In the genomic region with DNA sequence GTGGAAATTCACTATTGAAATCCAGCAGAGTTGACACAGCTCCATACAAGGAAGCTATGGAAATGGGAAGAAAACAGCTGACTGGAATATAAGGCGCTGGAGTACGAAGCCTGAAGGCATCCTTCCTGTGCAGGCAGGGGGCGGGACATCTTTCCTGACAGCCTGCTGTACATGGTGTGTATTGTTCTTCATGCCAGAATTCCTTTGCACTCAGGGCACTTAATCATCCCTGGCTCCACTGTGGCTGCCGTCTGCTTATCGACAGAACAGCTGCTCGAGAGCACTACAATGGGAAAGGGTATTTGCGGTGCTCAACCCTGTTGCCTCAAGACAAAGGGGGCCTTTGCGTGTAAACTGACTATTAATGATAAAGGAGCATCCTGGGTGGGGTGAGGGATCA, we compare ENCODE assay signal across 8 mouse cellular contexts. TPM values are rescaled to one million over a fixed set of nuclear protein-coding genes. Genes with fewer than 3 reads are reported as not detected.
DNase-seq lines count a peak whose midpoint lies in the region; ATAC-seq lines count a peak whose summit lies in the region.

No protein-coding gene starts in this region.

- DNase-seq in adrenal gland, adult (ENCODE audit: inconsistent age in 2 of 2, low spot score in 1 of 2) = peak; percentile 52 to 53
- DNase-seq in adrenal gland, postnatal 4 days (ENCODE audit: low spot score in 2 of 2) = no peak
- peak; percentile 11 for DNase-seq in ZHBTc4 (ENCODE audit: low read depth, low spot score)
- DNase-seq in kidney, postnatal 25 days = peak; percentile 57 to 83
- no peak for DNase-seq in gastrocnemius, adult 8-10 months (ENCODE audit: low spot score in 2 of 2)
- DNase-seq in thymus, postnatal 36 days = no peak

- H3K4me3 ChIP-seq in heart, embryonic 16.5 days (ENCODE audit: low read length) = no peak overlapping the region
- H3K4me3 ChIP-seq in midbrain, embryonic 15.5 days = no peak overlapping the region

- no peaks in the 10 kb centered on the region for H3K9me3 ChIP-seq in heart, embryonic 16.5 days (replicated peaks; ENCODE audit: control insufficient read depth, low read length)
- no peaks in the 10 kb centered on the region for H3K9me3 ChIP-seq in midbrain, embryonic 15.5 days

- H3K27me3 ChIP-seq in heart, embryonic 16.5 days (ENCODE audit: control insufficient read depth, insufficient read depth, low read length) = no peaks in the 10 kb centered on the region
- H3K27me3 ChIP-seq in midbrain, embryonic 15.5 days (replicated peaks) = no peaks in the 10 kb centered on the region

- peak; percentile 69 for ATAC-seq in heart, embryonic 16.5 days (replicated peaks; ENCODE audit: extremely low read depth, insufficient read depth, low FRiP score)
- ATAC-seq in midbrain, embryonic 15.5 days (replicated peaks) = peak; percentile 56

- peak overlapping the region; percentile 17; the same call in 1 of the 2 replicates for H3K4me2 ChIP-seq in heart, embryonic 16.5 days (ENCODE audit: low read depth, low read length)
- H3K4me2 ChIP-seq in midbrain, embryonic 15.5 days = no peak overlapping the region

- WGBS in heart, embryonic 16.5 days = 11% methylated on average over 8 of the region's 8 CpGs
- WGBS in midbrain, embryonic 15.5 days = 22% methylated on average over 8 of the region's 8 CpGs

- no peak overlapping the region for H3K9ac ChIP-seq in heart, embryonic 16.5 days (ENCODE audit: low read length)
- no peak overlapping the region for H3K9ac ChIP-seq in midbrain, embryonic 15.5 days

- no peak overlapping the region for H3K27ac ChIP-seq in heart, embryonic 16.5 days (ENCODE audit: low read length)
- no peak overlapping the region for H3K27ac ChIP-seq in midbrain, embryonic 15.5 days

- no peaks in the 10 kb centered on the region for H3K36me3 ChIP-seq in heart, embryonic 16.5 days (ENCODE audit: control insufficient read depth, insufficient read depth)
- no peaks in the 10 kb centered on the region for H3K36me3 ChIP-seq in midbrain, embryonic 15.5 days (replicated peaks)

- peaks cover 10% of the 10 kb centered on the region for H3K4me1 ChIP-seq in heart, embryonic 16.5 days (ENCODE audit: control insufficient read depth, insufficient read depth, low read length)
- peaks cover 4% of the 10 kb centered on the region; the same call in 1 of the 2 replicates for H3K4me1 ChIP-seq in midbrain, embryonic 15.5 days

RNA-seq across cellular contexts. Expression of gene Ehd3, which starts 33.0 kb away (rescaled TPM):
- 10 to 100 TPM; 43.6 to 49.5 TPM for total RNA-seq in adrenal gland, postnatal 4 days (2021)
- polyA plus RNA-seq in heart, embryonic 16.5 days (2015; fragmentation: Nextera tagmentation; extraction: Ambion mirVana) = 2.7 and 3.1 TPM in 2 replicates
- 20.2 and 22.2 TPM in 2 replicates for polyA plus RNA-seq in midbrain, embryonic 15.5 days (2015; fragmentation: Nextera tagmentation; extraction: Ambion mirVana)
- 1 to 10 TPM; 5.3 to 6.8 (median 5.5) TPM for total RNA-seq in gastrocnemius, adult 8-10 months (2022)

Comparison
In these comparisons a context has a peak if more than half of its experiments do, and no peak if none do; other contexts are left out.
1. DNase-seq: peak in adrenal gland, adult (2 of 2), ZHBTc4 (single experiment) and kidney, postnatal 25 days (2 of 2); none in adrenal gland, postnatal 4 days (0 of 2), gastrocnemius, adult 8-10 months (0 of 2) and thymus, postnatal 36 days (0 of 2).
2. RNA of gene Ehd3, which starts 33.0 kb away (total RNA-seq): 43.6 to 49.5 TPM in adrenal gland, postnatal 4 days; 5.3 to 6.8 TPM in gastrocnemius, adult 8-10 months; every median in the first group is over 4 times any median in the second.